Mouse (Mus musculus) forebrain, embryonic 12.5 days (tissue): ENCODE results near the gene H13. TPM values are rescaled to one million over a fixed set of nuclear protein-coding genes. Genes with fewer than 3 reads are reported as not detected.

ENCODE experiments used
- ATAC-seq: fragments of 200-750 bp; cut with Nextera tagmentation; 2 replicates; pipeline ENCODE4 v1.8.0; 2017; ENCODE audit warnings: moderate TSS enrichment; ENCODE audit not compliant: low FRiP score
- H3K27ac ChIP-seq: fragments of 300-500 bp; sonication (generic); 2 replicates; pipeline ENCODE4 v1.5.1; 2016; ENCODE audit warnings: mild to moderate bottlenecking
- H3K27me3 ChIP-seq: fragments of 300-500 bp; sonication (generic); 2 replicates; pipeline ENCODE4 v1.6.1; 2016; ENCODE audit warnings: mild to moderate bottlenecking
- H3K36me3 ChIP-seq: fragments of 300-500 bp; sonication (generic); replicated peaks from 2 replicates; pipeline ENCODE4 v1.6.1; 2016; ENCODE audit warnings: mild to moderate bottlenecking
- H3K4me1 ChIP-seq: fragments of 300-500 bp; sonication (generic); 2 replicates; pipeline ENCODE4 v1.6.1; 2016
- H3K4me2 ChIP-seq: fragments of 300-500 bp; sonication (generic); 2 replicates; pipeline ENCODE4 v1.6.1; 2016; ENCODE audit warnings: mild to moderate bottlenecking, moderate library complexity
- H3K4me3 ChIP-seq: fragments of 300-500 bp; sonication (generic); replicated peaks from 2 replicates; pipeline ENCODE4 v1.5.1; 2016; ENCODE audit warnings: mild to moderate bottlenecking
- H3K9ac ChIP-seq: fragments of 300-500 bp; sonication (generic); 2 replicates; pipeline ENCODE4 v1.6.1; 2016; ENCODE audit warnings: mild to moderate bottlenecking
- H3K9me3 ChIP-seq: fragments of 300-500 bp; sonication (generic); 2 replicates; pipeline ENCODE4 v1.6.1; 2016
- WGBS: fragments of 180-500 bp; shearing (Covaris S2); methylation state at CpG from one replicate; pipeline ENCODE4 v1.1.7; 2016; 5-methylcytosine and 5-hydroxymethylcytosine counted together
- polyA plus RNA-seq: library from polyadenylated mRNA; unstranded; fragments of >200 nt; fragmentation: Nextera tagmentation; extraction: Ambion mirVana; gene quantifications from 2 replicates; pipeline ENCODE4 v1.2.1, GENCODE M21; 2016

The H13 gene
- polyA plus RNA-seq: 128 and 131 TPM in 2 replicates

DNA sequence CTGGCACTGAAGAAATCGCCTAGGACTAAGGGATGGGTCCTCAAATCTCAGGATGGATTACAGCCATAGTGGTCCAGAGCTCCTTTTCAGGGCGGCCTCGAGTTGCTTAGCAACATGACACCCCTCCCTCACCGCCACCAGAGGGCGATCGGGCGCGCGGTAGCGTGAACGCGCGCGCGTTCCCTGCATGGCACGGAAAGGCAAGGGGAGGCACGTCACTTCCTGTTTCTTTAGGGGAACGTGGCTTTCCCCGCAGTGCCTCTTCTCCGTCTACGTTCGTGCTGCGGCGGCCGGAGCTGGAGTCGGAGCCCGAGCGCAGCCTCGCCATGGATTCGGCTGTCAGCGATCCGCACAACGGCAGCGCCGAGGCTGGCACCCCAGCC lies at the start of gene H13:
H13 (plus strand) TSS at position 206 of the 383 bp plus-strand sequence.
- H3K36me3 ChIP-seq: peaks cover 21% of the 10 kb centered on the region
- H3K4me1 ChIP-seq: peaks cover 33% of the 10 kb centered on the region
- peak within 1 kb of the TSS; percentile 98 for H3K4me3 ChIP-seq
- H3K9me3 ChIP-seq: no peaks in the 10 kb centered on the region
- H3K27ac ChIP-seq: peak within 1 kb of the TSS; percentile 94
- peak; percentile 84 for ATAC-seq
- WGBS: under 1% methylated on average over 35 of the region's 35 CpGs
- H3K27me3 ChIP-seq: no peaks in the 10 kb centered on the region
- H3K9ac ChIP-seq: peak within 1 kb of the TSS; percentile 90
- H3K4me2 ChIP-seq: peak within 1 kb of the TSS; percentile 87

DNA sequence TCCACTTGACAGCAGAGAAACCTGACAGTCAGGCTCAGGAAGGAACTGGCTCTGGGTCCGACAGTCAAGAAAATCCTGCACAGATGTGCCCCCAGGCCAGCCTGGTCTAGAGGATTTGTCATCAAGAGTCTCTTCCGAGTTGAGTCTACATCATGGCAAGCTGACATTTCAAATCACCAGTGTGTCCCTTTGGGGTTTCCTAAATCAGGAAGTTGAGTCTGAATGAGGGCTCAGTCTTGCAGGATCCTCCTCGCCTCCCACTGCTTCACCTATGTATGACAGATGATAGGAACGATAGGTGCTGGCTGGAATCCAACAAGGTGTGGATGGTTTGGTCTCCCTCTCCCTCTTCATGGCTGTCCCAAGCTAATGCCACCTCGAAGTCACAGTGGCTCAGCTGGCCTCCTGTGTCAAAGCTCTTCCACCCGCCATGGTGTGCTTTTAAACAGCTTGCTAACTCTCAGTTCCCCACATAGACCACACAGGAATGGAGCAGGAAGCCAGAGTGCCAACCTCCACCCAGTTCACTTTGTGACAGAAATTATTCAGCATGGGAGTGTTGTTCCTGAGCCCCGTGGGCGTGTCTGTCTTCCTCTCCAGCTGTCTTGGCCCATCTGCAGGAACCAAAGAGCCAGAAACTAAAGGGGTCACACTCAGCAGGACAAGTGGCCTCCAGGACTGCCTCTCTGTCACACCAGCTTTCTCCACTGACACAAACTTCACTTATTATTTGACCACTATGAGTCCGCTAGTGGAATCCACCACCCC lies 48.7 kb upstream of the H13 start:
- Histone ChIP-seq H3K9me3 (no peaks in the 10 kb centered on the region), H3K9ac (no peak overlapping the region), H3K27ac (no peak overlapping the region), H3K36me3 (no peaks in the 10 kb centered on the region), H3K27me3 (peaks cover 14% of the 10 kb centered on the region), H3K4me1 (peaks cover 6% of the 10 kb centered on the region), H3K4me3 (no peak overlapping the region), H3K4me2 (no peak overlapping the region)
- WGBS: 78% methylated on average over 9 of the region's 9 CpGs
- no peak for ATAC-seq

DNA sequence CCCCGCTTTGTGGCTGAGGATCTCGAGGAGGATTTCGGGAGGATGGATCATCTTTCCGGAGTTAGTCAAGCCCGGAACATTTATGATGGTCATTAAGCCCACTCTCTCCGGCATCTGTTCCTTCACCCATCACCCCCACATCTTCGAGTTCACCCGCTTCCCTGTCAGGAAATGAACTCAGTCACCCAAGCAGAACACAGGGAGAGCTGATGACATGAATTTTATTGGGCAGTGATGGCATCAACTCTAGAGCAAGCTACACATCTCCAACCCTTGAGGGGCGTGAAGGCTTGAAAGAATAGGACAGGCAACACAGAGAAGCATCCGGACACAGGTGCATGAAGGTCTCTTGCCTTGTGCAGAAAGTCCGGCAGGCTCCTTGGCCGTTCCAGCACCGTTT lies 47.1 kb upstream of the H13 start:
- no peaks in the 10 kb centered on the region for H3K36me3 ChIP-seq
- no peak overlapping the region for H3K27ac ChIP-seq
- no peaks in the 10 kb centered on the region for H3K9me3 ChIP-seq
- no peak overlapping the region for H3K9ac ChIP-seq
- H3K4me3 ChIP-seq: no peak overlapping the region
- H3K4me2 ChIP-seq: no peak overlapping the region
- peaks cover 30% of the 10 kb centered on the region for H3K27me3 ChIP-seq
- ATAC-seq: no peak
- 90% methylated on average over 13 of the region's 13 CpGs for WGBS
- peaks cover 20% of the 10 kb centered on the region for H3K4me1 ChIP-seq

DNA sequence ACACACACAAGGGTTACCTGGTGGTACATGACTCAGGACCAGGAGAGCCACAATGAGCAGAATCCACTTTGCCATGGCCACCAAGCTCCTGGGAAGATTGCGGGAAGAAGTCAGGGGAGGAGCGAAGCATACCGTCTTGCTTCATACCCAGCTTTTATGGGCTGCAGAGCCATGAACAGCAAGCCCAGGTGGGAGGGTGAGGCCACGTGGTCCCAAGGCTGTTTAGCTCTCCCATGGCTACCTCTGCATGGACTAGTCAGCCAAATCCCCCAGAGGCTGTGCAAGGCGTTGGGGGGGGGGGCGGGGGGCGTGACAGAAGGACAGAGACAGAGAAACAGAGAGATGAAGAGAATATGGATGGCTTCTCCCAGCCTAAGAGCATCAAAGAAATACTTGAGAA lies 46.3 kb upstream of the H13 start, which contains the start of gene Defb25:
Defb25 (minus strand) TSS at position 101 of the 400 bp plus-strand sequence.
- peaks cover 23% of the 10 kb centered on the region for H3K4me1 ChIP-seq
- ATAC-seq: no peak
- H3K27me3 ChIP-seq: peaks cover 38% of the 10 kb centered on the region
- no peaks in the 10 kb centered on the region for H3K9me3 ChIP-seq
- H3K4me3 ChIP-seq: no peak within 1 kb of the TSS
- H3K4me2 ChIP-seq: no peak within 1 kb of the TSS
- whole genome bisulfite sequencing: 84% methylated on average over 7 of the region's 7 CpGs
- H3K36me3 ChIP-seq: no peaks in the 10 kb centered on the region
- H3K27ac ChIP-seq: no peak within 1 kb of the TSS
- H3K9ac ChIP-seq: no peak within 1 kb of the TSS

DNA sequence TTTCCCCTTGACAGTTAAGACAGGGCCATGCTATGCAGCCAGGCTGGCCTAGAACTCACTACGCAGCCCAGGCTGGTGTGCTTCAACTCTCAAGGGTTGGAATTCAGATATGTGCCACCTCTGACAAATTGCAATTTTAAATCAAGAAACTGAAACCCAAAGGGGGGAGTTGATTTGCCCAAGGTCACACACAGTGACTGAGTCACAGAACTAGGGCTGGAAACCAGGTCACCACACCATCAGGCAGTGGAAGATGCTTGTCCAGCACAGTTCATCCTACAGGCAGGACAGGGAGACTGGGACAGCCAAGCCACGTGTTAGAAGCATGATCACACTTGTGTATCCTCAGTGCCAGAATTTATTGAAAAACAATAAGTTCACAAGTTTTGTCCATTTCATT lies 44.7 kb upstream of the H13 start:
- no peak for ATAC-seq
- 86% methylated on average over 2 of the region's 2 CpGs for WGBS

DNA sequence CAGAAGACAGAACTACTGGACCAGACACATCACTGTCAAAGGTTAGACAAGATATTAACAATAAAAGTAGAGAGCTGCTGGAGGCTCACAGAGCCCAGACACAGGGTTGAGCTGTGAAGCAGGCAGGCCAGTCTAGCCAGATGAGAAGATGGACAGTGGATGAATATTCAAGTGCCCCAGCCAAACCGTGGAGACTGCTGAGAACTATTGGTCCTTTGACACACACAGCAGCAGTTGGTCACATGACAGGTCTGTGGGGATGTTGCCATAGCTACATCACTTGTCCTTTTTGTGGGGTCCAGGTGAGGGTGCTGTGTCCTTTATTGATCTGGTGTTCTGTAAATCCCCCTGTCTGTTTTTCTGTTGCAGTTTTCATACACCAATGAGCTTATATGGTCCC lies 44.0 kb upstream of the H13 start:
- H3K27ac ChIP-seq: no peak overlapping the region
- no peaks in the 10 kb centered on the region for H3K9me3 ChIP-seq
- H3K4me1 ChIP-seq: peaks cover 23% of the 10 kb centered on the region
- H3K4me2 ChIP-seq: no peak overlapping the region
- no peak overlapping the region for H3K9ac ChIP-seq
- H3K4me3 ChIP-seq: no peak overlapping the region
- peak; percentile 70 for ATAC-seq
- 8% methylated on average over 1 of the region's 1 CpGs for WGBS
- no peaks in the 10 kb centered on the region for H3K36me3 ChIP-seq
- peaks cover 59% of the 10 kb centered on the region for H3K27me3 ChIP-seq

More for the DNA sequence above, 44.7 kb upstream of the H13 start:
- Histone ChIP-seq H3K4me3 (no peak overlapping the region), H3K4me2 (no peak overlapping the region), H3K36me3 (no peaks in the 10 kb centered on the region), H3K27ac (no peak overlapping the region), H3K9ac (no peak overlapping the region), H3K9me3 (no peaks in the 10 kb centered on the region), H3K4me1 (peaks cover 23% of the 10 kb centered on the region), H3K27me3 (peaks cover 54% of the 10 kb centered on the region)

DNA sequence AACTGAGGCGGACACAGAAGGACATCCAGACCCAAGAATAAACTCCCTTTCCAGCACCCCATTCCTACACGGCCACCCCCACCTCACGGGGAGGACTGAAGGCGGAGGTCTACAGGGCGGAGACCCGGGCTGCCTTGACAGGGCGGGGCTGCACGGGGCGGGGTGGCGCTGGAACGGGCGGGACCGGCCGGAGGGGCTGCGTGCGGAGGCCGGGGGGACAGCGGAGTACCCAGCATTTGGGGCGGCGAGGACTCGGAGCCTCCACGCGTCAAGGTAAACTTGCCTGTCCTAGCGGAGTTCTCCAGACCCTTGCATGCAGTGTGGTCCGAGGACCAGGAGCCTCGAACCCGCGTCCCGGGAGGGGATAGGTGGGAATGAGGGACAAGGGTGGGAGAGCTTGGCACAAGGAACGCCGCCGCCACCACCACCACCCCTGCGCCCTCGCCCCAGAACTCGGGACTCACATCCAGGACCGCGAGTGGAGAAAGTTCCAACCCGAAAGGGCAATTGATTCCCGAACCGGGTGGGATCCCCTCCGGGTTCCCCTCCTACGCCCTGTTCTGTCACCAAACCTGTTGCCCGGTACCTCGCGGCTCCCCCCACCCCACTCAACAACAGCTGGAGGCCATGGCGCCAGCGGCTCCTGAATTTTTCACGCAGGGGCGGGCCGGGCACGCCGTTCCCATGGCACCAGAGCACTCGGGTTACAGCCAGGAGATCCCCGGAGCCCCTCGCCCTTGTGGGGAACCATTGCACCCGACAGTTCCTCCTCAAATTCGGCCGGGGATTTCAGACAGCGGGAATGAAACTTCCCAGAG lies 42.3 kb upstream of the H13 start, which contains the start of gene Rem1:
Rem1 (plus strand) TSS at position 178 of the 818 bp plus-strand sequence.
- H3K9ac ChIP-seq: peak within 1 kb of the TSS; percentile 33; the same call in 1 of the 2 replicates
- H3K36me3 ChIP-seq: no peaks in the 10 kb centered on the region
- H3K9me3 ChIP-seq: no peaks in the 10 kb centered on the region
- no peak within 1 kb of the TSS for H3K27ac ChIP-seq
- ATAC-seq: 0 out of 2 replicates have a peak, but pooled peaks have one; percentile 9
- WGBS: 2% methylated on average over 59 of the region's 59 CpGs
- H3K4me1 ChIP-seq: peaks cover 23% of the 10 kb centered on the region
- H3K4me3 ChIP-seq: peak within 1 kb of the TSS; percentile 38
- peak within 1 kb of the TSS; percentile 60 for H3K4me2 ChIP-seq
- H3K27me3 ChIP-seq: peaks cover 59% of the 10 kb centered on the region

DNA sequence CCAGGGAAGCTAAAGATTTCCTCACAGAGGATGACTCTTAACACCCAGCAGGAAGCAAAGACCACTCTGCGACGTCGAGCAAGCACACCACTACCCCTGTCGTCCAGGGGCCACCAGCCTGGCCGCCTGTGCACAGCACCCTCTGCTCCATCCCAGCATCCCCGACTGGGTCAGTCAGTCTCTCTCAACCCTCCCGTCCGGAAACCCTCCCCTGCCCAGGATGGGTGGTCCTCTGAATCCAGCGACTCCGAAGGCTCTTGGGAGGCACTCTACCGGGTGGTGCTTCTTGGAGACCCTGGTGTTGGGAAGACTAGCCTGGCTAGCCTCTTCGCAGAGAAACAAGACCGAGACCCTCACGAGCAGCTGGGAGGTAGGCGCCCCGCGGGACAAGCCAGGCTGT lies 41.2 kb upstream of the H13 start:
- H3K4me2 ChIP-seq: no peak overlapping the region
- H3K9ac ChIP-seq: no peak overlapping the region
- peaks cover 26% of the 10 kb centered on the region for H3K4me1 ChIP-seq
- WGBS: 46% methylated on average over 17 of the region's 17 CpGs
- no peak for ATAC-seq
- H3K27me3 ChIP-seq: peaks cover 62% of the 10 kb centered on the region
- no peaks in the 10 kb centered on the region for H3K36me3 ChIP-seq
- no peak overlapping the region for H3K27ac ChIP-seq
- no peaks in the 10 kb centered on the region for H3K9me3 ChIP-seq
- no peak overlapping the region for H3K4me3 ChIP-seq

DNA sequence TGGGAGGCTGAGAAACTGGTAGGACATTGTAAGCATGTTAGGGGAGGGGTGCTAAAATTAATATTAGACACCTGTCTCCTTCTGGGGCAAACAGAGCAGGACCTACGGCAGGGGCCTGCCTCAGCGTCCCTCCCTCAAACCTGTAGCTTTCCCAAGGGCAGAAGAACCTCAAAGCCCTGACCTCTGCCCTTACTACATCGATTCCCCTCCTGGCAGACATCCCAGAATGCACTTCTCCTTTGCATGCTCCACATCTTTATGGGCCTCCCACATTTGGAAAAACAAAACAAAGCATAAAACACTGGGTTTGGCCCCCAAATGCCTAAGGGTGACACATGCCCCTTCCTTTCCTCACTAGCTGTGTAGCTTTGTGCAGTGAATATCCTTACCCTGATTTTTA lies 40.0 kb upstream of the H13 start:
- H3K4me2 ChIP-seq: no peak overlapping the region
- no peaks in the 10 kb centered on the region for H3K9me3 ChIP-seq
- H3K4me1 ChIP-seq: peaks cover 31% of the 10 kb centered on the region
- WGBS: 82% methylated on average over 3 of the region's 3 CpGs
- ATAC-seq: no peak
- H3K4me3 ChIP-seq: no peak overlapping the region
- H3K9ac ChIP-seq: no peak overlapping the region
- H3K27ac ChIP-seq: no peak overlapping the region
- peaks cover 65% of the 10 kb centered on the region for H3K27me3 ChIP-seq
- no peaks in the 10 kb centered on the region for H3K36me3 ChIP-seq

DNA sequence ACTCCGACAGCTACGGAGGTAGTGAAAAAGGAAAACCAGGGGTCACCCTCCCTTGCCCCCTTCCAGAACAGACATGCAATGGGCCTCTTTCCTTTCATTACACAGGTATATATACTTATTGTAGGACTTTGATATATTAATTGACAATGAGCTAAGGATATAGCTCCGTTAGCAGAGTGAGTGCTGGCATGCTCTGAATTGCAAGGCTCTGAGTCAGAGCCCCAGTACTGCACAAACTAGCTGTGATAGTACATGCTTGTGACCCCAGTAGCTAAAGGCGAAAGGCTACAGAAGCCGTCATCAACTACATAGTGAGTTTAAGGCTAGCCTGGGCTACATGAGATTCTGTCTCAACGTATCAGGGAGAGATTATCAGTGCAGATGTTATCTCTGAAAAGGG lies 39.4 kb upstream of the H13 start:
- peaks cover 31% of the 10 kb centered on the region for H3K4me1 ChIP-seq
- no peaks in the 10 kb centered on the region for H3K36me3 ChIP-seq
- H3K4me3 ChIP-seq: no peak overlapping the region
- WGBS: 88% methylated on average over 6 of the region's 6 CpGs
- H3K4me2 ChIP-seq: no peak overlapping the region
- no peak overlapping the region for H3K9ac ChIP-seq
- no peak for ATAC-seq
- H3K9me3 ChIP-seq: no peaks in the 10 kb centered on the region
- H3K27me3 ChIP-seq: peaks cover 63% of the 10 kb centered on the region
- no peak overlapping the region for H3K27ac ChIP-seq

DNA sequence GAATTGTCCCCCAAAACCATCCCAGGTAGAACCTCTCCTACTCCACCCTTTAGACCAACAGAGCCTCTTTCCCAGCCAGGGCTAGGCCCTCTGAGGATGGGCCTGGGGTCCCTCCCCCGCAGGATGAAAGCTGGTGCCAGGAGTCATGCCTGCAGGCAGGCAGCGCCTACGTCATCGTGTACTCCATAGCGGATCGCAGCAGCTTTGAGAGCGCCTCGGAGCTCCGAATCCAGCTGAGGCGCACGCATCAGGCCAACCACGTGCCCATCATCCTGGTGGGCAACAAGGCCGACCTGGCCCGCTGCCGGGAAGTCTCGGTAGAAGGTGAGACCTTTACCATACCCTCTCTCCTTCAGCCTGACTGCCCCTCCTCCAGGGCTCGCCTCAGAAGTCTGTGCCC lies 35.9 kb upstream of the H13 start:
- H3K36me3 ChIP-seq: no peaks in the 10 kb centered on the region
- H3K9ac ChIP-seq: no peak overlapping the region
- H3K4me2 ChIP-seq: peak overlapping the region; percentile 30
- H3K9me3 ChIP-seq: no peaks in the 10 kb centered on the region
- H3K27me3 ChIP-seq: peaks cover 29% of the 10 kb centered on the region
- no peak for ATAC-seq
- H3K4me3 ChIP-seq: no peak overlapping the region
- H3K27ac ChIP-seq: no peak overlapping the region
- WGBS: 46% methylated on average over 17 of the region's 17 CpGs
- H3K4me1 ChIP-seq: peaks cover 8% of the 10 kb centered on the region; the same call in 1 of the 2 replicates

DNA sequence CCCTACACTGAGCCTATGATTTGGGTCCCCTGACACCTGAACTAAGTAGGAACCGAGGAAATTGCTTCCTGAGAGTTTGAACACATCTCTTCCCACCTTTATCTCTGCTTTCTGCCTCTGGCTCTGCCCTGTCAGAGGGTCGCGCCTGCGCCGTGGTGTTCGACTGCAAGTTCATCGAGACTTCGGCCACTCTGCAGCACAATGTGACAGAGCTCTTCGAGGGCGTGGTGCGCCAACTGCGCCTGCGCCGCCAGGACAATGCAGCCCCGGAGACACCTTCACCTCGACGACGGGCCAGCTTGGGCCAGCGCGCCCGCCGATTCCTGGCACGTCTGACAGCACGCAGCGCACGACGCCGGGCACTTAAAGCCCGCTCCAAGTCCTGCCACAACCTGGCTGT lies 35.0 kb upstream of the H13 start:
- Histone ChIP-seq H3K36me3 (no peaks in the 10 kb centered on the region), H3K9ac (no peak overlapping the region), H3K4me1 (peaks cover 12% of the 10 kb centered on the region), H3K27me3 (peaks cover 19% of the 10 kb centered on the region), H3K4me3 (no peak overlapping the region), H3K9me3 (no peaks in the 10 kb centered on the region), H3K4me2 (no peak overlapping the region), H3K27ac (no peak overlapping the region)
- ATAC-seq: no peak
- 80% methylated on average over 29 of the region's 29 CpGs for WGBS
